Mouse (Mus musculus) neural tube, embryonic 15.5 days (tissue): Measurements from ENCODE around the gene Pmfbp1. TPM values are rescaled to one million over a fixed set of nuclear protein-coding genes. Genes with fewer than 3 reads are reported as not detected.

Experiments used
- ATAC-seq: fragments of 200-750 bp; cut with Nextera tagmentation; 2 replicates; pipeline ENCODE4 v1.8.0; 2017; ENCODE audit warnings: mild to moderate bottlenecking, moderate TSS enrichment, moderate library complexity; ENCODE audit not compliant: low FRiP score
- H3K27ac ChIP-seq: fragments of 300-500 bp; sonication (generic); replicated peaks from 2 replicates; pipeline ENCODE4 v1.5.1; 2015; ENCODE audit warnings: mild to moderate bottlenecking, inconsistent platforms
- H3K27me3 ChIP-seq: fragments of 300-500 bp; sonication (generic); replicated peaks from 2 replicates; pipeline ENCODE4 v1.6.1; 2015; ENCODE audit warnings: inconsistent platforms
- H3K36me3 ChIP-seq: fragments of 300-500 bp; sonication (generic); 2 replicates; pipeline ENCODE4 v1.6.1; 2015; ENCODE audit warnings: inconsistent platforms
- H3K4me1 ChIP-seq: fragments of 300-500 bp; sonication (generic); 2 replicates; pipeline ENCODE4 v1.6.1; 2015; ENCODE audit warnings: inconsistent platforms
- H3K4me2 ChIP-seq: fragments of 300-500 bp; sonication (generic); 2 replicates; pipeline ENCODE4 v1.6.1; 2015; ENCODE audit warnings: inconsistent platforms, mild to moderate bottlenecking, moderate library complexity
- H3K4me3 ChIP-seq: fragments of 300-500 bp; sonication (generic); replicated peaks from 2 replicates; pipeline ENCODE4 v1.5.1; 2015; ENCODE audit warnings: mild to moderate bottlenecking, inconsistent platforms
- H3K9ac ChIP-seq: fragments of 300-500 bp; sonication (generic); replicated peaks from 2 replicates; pipeline ENCODE4 v1.6.1; 2015; ENCODE audit warnings: mild to moderate bottlenecking, inconsistent platforms
- H3K9me3 ChIP-seq: fragments of 300-500 bp; sonication (generic); replicated peaks from 2 replicates; pipeline ENCODE4 v1.6.1; 2016; ENCODE audit warnings: inconsistent platforms
- WGBS: fragments of 180-500 bp; shearing (Covaris S2); methylation state at CpG from one replicate; pipeline ENCODE4 v1.1.7; 2015; ENCODE audit warnings: mixed read lengths; 5-methylcytosine and 5-hydroxymethylcytosine counted together
- polyA plus RNA-seq: library from polyadenylated mRNA; unstranded; fragments of >200 nt; fragmentation: Nextera tagmentation; extraction: Ambion mirVana; gene quantifications from 2 replicates; pipeline ENCODE4 v1.2.1, GENCODE M21; 2015

Pmfbp1 gene
- polyA plus RNA-seq, 1 experiment from 2014 or later, result 1.5 TPM

- Histone ChIP-seq H3K4me3 (no peak overlapping the region), H3K27me3 (no peaks in the 10 kb centered on the region), H3K4me2 (no peak overlapping the region), H3K27ac (no peak overlapping the region), H3K9ac (no peak overlapping the region), H3K9me3 (no peaks in the 10 kb centered on the region), H3K36me3 (no peaks in the 10 kb centered on the region), H3K4me1 (peaks cover 76% of the 10 kb centered on the region)
- 82% methylated on average over 11 of the region's 11 CpGs for WGBS
- no peak for ATAC-seq
Measured at GRCm38 (mm10) chr8:109468112-109468511, 25.7 kb upstream of the Pmfbp1 start.

- H3K9me3 ChIP-seq, result no peaks in the 10 kb centered on the region
- no peaks in the 10 kb centered on the region for H3K36me3 ChIP-seq
- no peak overlapping the region for H3K4me2 ChIP-seq
- no peak overlapping the region for H3K27ac ChIP-seq
- 63% methylated on average over 6 of the region's 6 CpGs for WGBS
- peaks cover 50% of the 10 kb centered on the region for H3K4me1 ChIP-seq
- H3K4me3 ChIP-seq, result no peak overlapping the region
- no peaks in the 10 kb centered on the region for H3K27me3 ChIP-seq
- no peak overlapping the region for H3K9ac ChIP-seq
- ATAC-seq, result no peak
Measured at GRCm38 (mm10) chr8:109471876-109472275, 22.0 kb upstream of the Pmfbp1 start.

GRCm38 (mm10) chr8:109472400-109472799 is 21.4 kb upstream of the Pmfbp1 start:
- no peaks in the 10 kb centered on the region for H3K27me3 ChIP-seq
- peaks cover 48% of the 10 kb centered on the region for H3K4me1 ChIP-seq
- H3K4me3 ChIP-seq, result no peak overlapping the region
- H3K4me2 ChIP-seq, result 0 out of 2 replicates have a peak overlapping the region, but pooled peaks have one; percentile 23
- 55% methylated on average over 8 of the region's 8 CpGs for WGBS
- no peak for ATAC-seq
- no peak overlapping the region for H3K9ac ChIP-seq
- H3K27ac ChIP-seq, result no peak overlapping the region
- no peaks in the 10 kb centered on the region for H3K36me3 ChIP-seq
- H3K9me3 ChIP-seq, result no peaks in the 10 kb centered on the region

GRCm38 (mm10) chr8:109474442-109475121 is 19.2 kb upstream of the Pmfbp1 start:
- Histone ChIP-seq H3K27ac (0 out of 2 replicates have a peak overlapping the region, but pooled peaks have one; percentile 23), H3K27me3 (no peaks in the 10 kb centered on the region), H3K4me1 (peaks cover 26% of the 10 kb centered on the region), H3K4me3 (no peak overlapping the region), H3K36me3 (no peaks in the 10 kb centered on the region), H3K4me2 (no peak overlapping the region), H3K9ac (no peak overlapping the region), H3K9me3 (no peaks in the 10 kb centered on the region)
- no peak; the same call in 1 of the 2 replicates for ATAC-seq
- 43% methylated on average over 14 of the region's 14 CpGs for WGBS

GRCm38 (mm10) chr8:109475436-109475835 is 18.4 kb upstream of the Pmfbp1 start:
- Histone ChIP-seq H3K4me2 (no peak overlapping the region), H3K27ac (no peak overlapping the region), H3K4me1 (peaks cover 25% of the 10 kb centered on the region), H3K36me3 (no peaks in the 10 kb centered on the region), H3K4me3 (no peak overlapping the region), H3K27me3 (no peaks in the 10 kb centered on the region), H3K9me3 (no peaks in the 10 kb centered on the region), H3K9ac (no peak overlapping the region)
- WGBS, result 33% methylated on average over 4 of the region's 4 CpGs
- no peak for ATAC-seq

- WGBS, result 84% methylated on average over 6 of the region's 6 CpGs
- H3K4me1 ChIP-seq, result peaks cover 9% of the 10 kb centered on the region; the same call in 1 of the 2 replicates
Measured at GRCm38 (mm10) chr8:109478586-109478985, 15.2 kb upstream of the Pmfbp1 start.

GRCm38 (mm10) chr8:109484741-109485140 is 9.1 kb upstream of the Pmfbp1 start:
- no peak for ATAC-seq
- H3K9ac ChIP-seq, result no peak overlapping the region
- H3K27ac ChIP-seq, result peak overlapping the region; percentile 72
- 75% methylated on average over 11 of the region's 11 CpGs for WGBS
- H3K27me3 ChIP-seq, result no peaks in the 10 kb centered on the region
- H3K4me3 ChIP-seq, result no peak overlapping the region
- H3K4me1 ChIP-seq, result peaks cover 9% of the 10 kb centered on the region
- peak overlapping the region; percentile 6; the same call in 1 of the 2 replicates for H3K4me2 ChIP-seq
- no peaks in the 10 kb centered on the region for H3K9me3 ChIP-seq
- no peaks in the 10 kb centered on the region for H3K36me3 ChIP-seq

More at GRCm38 (mm10) chr8:109478586-109478985, 15.2 kb upstream of the Pmfbp1 start:
- Histone ChIP-seq H3K9ac (no peak overlapping the region), H3K4me2 (no peak overlapping the region), H3K36me3 (no peaks in the 10 kb centered on the region), H3K27me3 (no peaks in the 10 kb centered on the region), H3K9me3 (no peaks in the 10 kb centered on the region), H3K4me3 (no peak overlapping the region), H3K27ac (no peak overlapping the region)
- ATAC-seq, result no peak

GRCm38 (mm10) chr8:109485530-109485929 is 8.3 kb upstream of the Pmfbp1 start:
- 31% methylated on average over 6 of the region's 6 CpGs for WGBS
- H3K27ac ChIP-seq, result peak overlapping the region; percentile 72; the same call in 1 of the 2 replicates
- no peaks in the 10 kb centered on the region for H3K36me3 ChIP-seq
- no peaks in the 10 kb centered on the region for H3K27me3 ChIP-seq
- 0 out of 2 replicates have a peak, but pooled peaks have one; percentile 68 for ATAC-seq
- H3K4me1 ChIP-seq, result peaks cover 9% of the 10 kb centered on the region
- H3K9ac ChIP-seq, result no peak overlapping the region
- no peaks in the 10 kb centered on the region for H3K9me3 ChIP-seq
- H3K4me3 ChIP-seq, result no peak overlapping the region
- H3K4me2 ChIP-seq, result no peak overlapping the region

- Histone ChIP-seq H3K4me1 (no peaks in the 10 kb centered on the region; the same call in 1 of the 2 replicates), H3K4me3 (no peak overlapping the region), H3K4me2 (no peak overlapping the region), H3K9ac (no peak overlapping the region), H3K27ac (no peak overlapping the region), H3K27me3 (no peaks in the 10 kb centered on the region), H3K9me3 (no peaks in the 10 kb centered on the region), H3K36me3 (no peaks in the 10 kb centered on the region)
- WGBS, result 91% methylated on average over 6 of the region's 6 CpGs
- no peak for ATAC-seq
Measured at GRCm38 (mm10) chr8:109492785-109493184, 1.0 kb upstream of the Pmfbp1 start.

- Histone ChIP-seq H3K27ac (no peak overlapping the region), H3K4me3 (no peak overlapping the region), H3K9ac (no peak overlapping the region), H3K9me3 (no peaks in the 10 kb centered on the region), H3K27me3 (no peaks in the 10 kb centered on the region), H3K4me2 (no peak overlapping the region), H3K4me1 (peaks cover 8% of the 10 kb centered on the region), H3K36me3 (no peaks in the 10 kb centered on the region)
- 72% methylated on average over 2 of the region's 2 CpGs for WGBS
- no peak for ATAC-seq
Measured at GRCm38 (mm10) chr8:109494601-109495000, 774 bp downstream of the Pmfbp1 start.

- Histone ChIP-seq H3K4me2 (no peak overlapping the region), H3K36me3 (no peaks in the 10 kb centered on the region), H3K4me3 (no peak overlapping the region), H3K27ac (no peak overlapping the region), H3K9ac (no peak overlapping the region), H3K4me1 (peaks cover 8% of the 10 kb centered on the region), H3K9me3 (no peaks in the 10 kb centered on the region), H3K27me3 (no peaks in the 10 kb centered on the region)
- ATAC-seq, result no peak
- WGBS, result 50% methylated on average over 5 of the region's 5 CpGs
Measured at GRCm38 (mm10) chr8:109497431-109497830, 3.6 kb downstream of the Pmfbp1 start.

- no peak for ATAC-seq
- peaks cover 8% of the 10 kb centered on the region for H3K4me1 ChIP-seq
- no peaks in the 10 kb centered on the region for H3K9me3 ChIP-seq
- H3K4me3 ChIP-seq, result no peak overlapping the region
- no peak overlapping the region for H3K9ac ChIP-seq
- H3K36me3 ChIP-seq, result no peaks in the 10 kb centered on the region
- WGBS, result 80% methylated on average over 16 of the region's 16 CpGs
- H3K27me3 ChIP-seq, result no peaks in the 10 kb centered on the region
- peak overlapping the region; percentile 28; the same call in 1 of the 2 replicates for H3K27ac ChIP-seq
- no peak overlapping the region for H3K4me2 ChIP-seq
Measured at GRCm38 (mm10) chr8:109499009-109499717, 5.3 kb downstream of the Pmfbp1 start.
